Mouse (Mus musculus) kidney, postnatal 0 days (tissue): Measurements from ENCODE around the gene Ankrd55. TPM values are rescaled to one million over a fixed set of nuclear protein-coding genes. Genes with fewer than 3 reads are reported as not detected.

Experiments
- ATAC-seq: fragments of 200-750 bp; cut with Nextera tagmentation; replicated peaks from 2 replicates; pipeline ENCODE4 v1.8.0; 2017; ENCODE audit warnings: low read depth, moderate number of reproducible peaks, moderate TSS enrichment, moderate library complexity; ENCODE audit not compliant: low FRiP score
- DNase-seq: peaks from one replicate; pipeline ENCODE4 v3.0.0-alpha.2; 2016; ENCODE audit warnings: low spot score
- H3K27ac ChIP-seq: fragments of 300-500 bp; sonication (generic); 2 replicates; pipeline ENCODE4 v1.5.1; 2014; ENCODE audit warnings: mild to moderate bottlenecking
- H3K27me3 ChIP-seq: fragments of 300-500 bp; sonication (generic); 2 replicates; pipeline ENCODE4 v1.6.1; 2014; ENCODE audit warnings: low read length, mixed read lengths; ENCODE audit not compliant: insufficient read depth
- H3K36me3 ChIP-seq: fragments of 300-500 bp; sonication (generic); 2 replicates; pipeline ENCODE4 v1.6.1; 2014; ENCODE audit warnings: low read length, mixed read lengths; ENCODE audit not compliant: insufficient read depth
- H3K4me1 ChIP-seq: fragments of 300-500 bp; sonication (generic); replicated peaks from 2 replicates; pipeline ENCODE4 v1.6.1; 2014; ENCODE audit warnings: antibody characterized with exemption, low read length, mixed read lengths; ENCODE audit not compliant: insufficient read depth
- H3K4me2 ChIP-seq: fragments of 300-500 bp; sonication (generic); 2 replicates; pipeline ENCODE4 v1.6.1; 2014; ENCODE audit warnings: mild to moderate bottlenecking, low read length, moderate library complexity, mixed read lengths
- H3K4me3 ChIP-seq: fragments of 300-500 bp; sonication (generic); replicated peaks from 2 replicates; pipeline ENCODE4 v1.5.1; 2014; ENCODE audit warnings: low read depth, low read length
- H3K9ac ChIP-seq: fragments of 300-500 bp; sonication (generic); 2 replicates; pipeline ENCODE4 v1.6.1; 2014; ENCODE audit warnings: low read depth, low read length
- H3K9me3 ChIP-seq: fragments of 300-500 bp; sonication (generic); replicated peaks from 2 replicates; pipeline ENCODE4 v1.6.1; 2016; ENCODE audit warnings: low read length, inconsistent platforms, mixed read lengths
- CTCF ChIP-seq: IDR thresholded peaks from 2 replicates; pipeline ENCODE4 v1.5.1; 2016; ENCODE audit warnings: antibody characterized with exemption, low read depth, mild to moderate bottlenecking, moderate library complexity
- WGBS: fragments of 180-500 bp; shearing (Covaris S2); extraction: QIAGEN DNeasy Blood & Tissue Kit; methylation state at CpG from one replicate; pipeline ENCODE4 v1.1.7; 2014; 5-methylcytosine and 5-hydroxymethylcytosine counted together
- polyA plus RNA-seq: library from polyadenylated mRNA; unstranded; fragments of >200 nt; fragmentation: Nextera tagmentation; extraction: Ambion mirVana; gene quantifications from 2 replicates; pipeline ENCODE4 v1.2.1, GENCODE M21; 2015

The Ankrd55 gene
- polyA plus RNA-seq, 1 experiment from 2014 or later = 0.30 TPM

DNA sequence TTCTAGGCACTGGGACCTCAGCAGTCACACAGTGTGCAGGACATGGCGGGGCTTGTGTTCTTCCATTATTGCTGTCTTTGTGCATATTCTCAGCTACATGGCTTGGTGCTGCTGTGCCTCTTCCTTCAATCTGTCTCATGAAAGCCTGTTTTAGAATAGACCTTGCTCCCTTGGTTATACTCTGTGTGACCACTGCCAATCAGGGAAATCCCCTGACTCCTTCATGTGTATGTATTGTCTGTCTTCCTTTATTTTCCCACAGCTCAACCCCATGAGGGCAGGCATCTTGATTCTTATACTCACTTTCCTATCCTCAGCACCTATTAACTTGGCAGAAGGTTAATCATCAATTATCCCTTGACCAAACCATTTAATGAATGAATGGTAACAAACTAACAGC is 60.0 kb downstream of the Ankrd55 start:
- WGBS = 95% methylated on average over 1 of the region's 1 CpGs
- Histone ChIP-seq H3K27me3 (no peaks in the 10 kb centered on the region), H3K36me3 (no peaks in the 10 kb centered on the region), H3K4me3 (no peak overlapping the region), H3K4me1 (peaks cover 14% of the 10 kb centered on the region), H3K4me2 (no peak overlapping the region), H3K27ac (no peak overlapping the region), H3K9me3 (no peaks in the 10 kb centered on the region), H3K9ac (no peak overlapping the region)
- DNase-seq = no peak
- TF ChIP-seq CTCF = no peak
- peak; percentile 47; the same call in 1 of the 2 replicates for ATAC-seq

DNA sequence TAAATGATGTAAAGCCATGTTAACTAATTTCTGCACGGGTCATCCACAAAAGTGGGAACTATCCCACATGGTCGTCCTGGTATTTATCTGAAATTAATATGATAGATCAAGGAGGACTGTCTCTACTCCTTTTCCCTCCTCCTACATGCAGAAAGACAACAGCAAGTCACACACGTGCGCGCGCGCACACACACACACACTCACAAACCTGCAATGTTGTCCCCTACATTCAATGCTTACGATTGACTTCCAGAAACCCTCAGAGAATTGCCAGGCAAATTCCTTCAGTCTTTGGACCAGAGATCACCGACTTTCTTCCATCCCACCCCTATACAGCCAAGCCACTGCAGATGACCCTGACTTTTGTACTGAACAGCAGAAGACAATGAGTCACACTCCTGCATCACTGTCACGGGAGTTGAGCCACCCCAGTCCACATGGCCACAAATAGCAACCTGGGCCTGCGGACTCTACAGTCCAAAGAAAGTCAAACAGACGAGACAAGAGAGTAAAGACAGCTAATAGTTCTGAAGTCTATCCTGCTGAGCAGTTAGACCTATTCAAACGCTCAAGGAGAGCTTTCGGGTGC is 60.7 kb downstream of the Ankrd55 start:
- peaks cover 14% of the 10 kb centered on the region for H3K4me1 ChIP-seq
- no peaks in the 10 kb centered on the region for H3K27me3 ChIP-seq
- no peak overlapping the region for H3K9ac ChIP-seq
- 92% methylated on average over 14 of the region's 14 CpGs for WGBS
- H3K9me3 ChIP-seq = no peaks in the 10 kb centered on the region
- ATAC-seq = 0 out of 2 replicates have a peak, but pooled peaks have one; percentile 33
- no peak overlapping the region for H3K27ac ChIP-seq
- no peak overlapping the region for H3K4me3 ChIP-seq
- no peak for DNase-seq
- no peaks in the 10 kb centered on the region for H3K36me3 ChIP-seq
- no peak overlapping the region for H3K4me2 ChIP-seq
- TF ChIP-seq CTCF = no peak

DNA sequence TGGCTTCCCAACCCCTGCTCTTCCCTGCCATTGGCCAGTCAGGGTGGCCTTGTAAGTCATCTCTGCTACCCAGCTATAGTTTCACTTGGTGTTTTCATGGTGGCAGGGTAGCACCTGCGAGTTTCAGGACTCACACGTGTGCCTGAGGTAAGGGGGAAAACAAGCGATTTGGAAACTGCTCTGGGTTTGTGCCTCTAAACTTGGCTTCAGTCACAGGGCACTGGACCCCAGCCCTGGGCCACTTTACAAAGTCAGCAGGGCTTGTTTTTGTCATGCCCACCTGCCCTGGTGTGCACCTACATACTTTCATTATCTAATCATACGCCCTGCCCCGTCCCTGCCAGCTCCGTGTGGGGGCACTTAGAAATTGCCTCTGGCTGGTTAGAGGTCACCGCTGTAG is 61.2 kb downstream of the Ankrd55 start:
- no peak for TF ChIP-seq CTCF
- no peak for DNase-seq
- Histone ChIP-seq H3K4me3 (no peak overlapping the region), H3K4me1 (peaks cover 19% of the 10 kb centered on the region), H3K9ac (no peak overlapping the region), H3K27me3 (no peaks in the 10 kb centered on the region), H3K9me3 (no peaks in the 10 kb centered on the region), H3K36me3 (no peaks in the 10 kb centered on the region), H3K27ac (no peak overlapping the region), H3K4me2 (no peak overlapping the region)
- WGBS = 92% methylated on average over 7 of the region's 7 CpGs
- no peak for ATAC-seq

DNA sequence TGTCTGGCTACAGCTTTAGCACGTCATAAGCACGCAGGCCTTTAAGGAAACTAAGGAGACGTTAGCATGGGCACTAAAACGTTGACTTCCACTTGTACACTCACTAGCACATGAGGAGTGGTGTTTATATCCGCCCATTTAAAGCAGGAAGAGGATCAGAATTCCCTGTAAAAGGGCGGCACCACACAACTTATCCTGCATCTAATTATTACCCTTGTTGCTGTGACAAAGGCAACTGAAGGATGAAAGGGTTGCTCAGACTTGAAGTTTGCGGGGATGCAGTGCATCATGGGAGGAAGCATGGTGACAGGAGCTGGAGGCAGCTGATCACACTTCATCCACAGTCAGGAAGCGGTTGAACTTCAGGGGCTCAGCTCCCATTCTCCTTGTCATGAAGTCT is 63.7 kb downstream of the Ankrd55 start:
- H3K4me1 ChIP-seq = peaks cover 7% of the 10 kb centered on the region
- 64% methylated on average over 8 of the region's 8 CpGs for WGBS
- no peak for DNase-seq
- ATAC-seq = no peak
- no peak overlapping the region for H3K27ac ChIP-seq
- H3K9ac ChIP-seq = no peak overlapping the region
- no peak overlapping the region for H3K4me3 ChIP-seq
- no peak for TF ChIP-seq CTCF
- H3K36me3 ChIP-seq = no peaks in the 10 kb centered on the region
- no peak overlapping the region for H3K4me2 ChIP-seq
- H3K9me3 ChIP-seq = no peaks in the 10 kb centered on the region
- no peaks in the 10 kb centered on the region for H3K27me3 ChIP-seq

DNA sequence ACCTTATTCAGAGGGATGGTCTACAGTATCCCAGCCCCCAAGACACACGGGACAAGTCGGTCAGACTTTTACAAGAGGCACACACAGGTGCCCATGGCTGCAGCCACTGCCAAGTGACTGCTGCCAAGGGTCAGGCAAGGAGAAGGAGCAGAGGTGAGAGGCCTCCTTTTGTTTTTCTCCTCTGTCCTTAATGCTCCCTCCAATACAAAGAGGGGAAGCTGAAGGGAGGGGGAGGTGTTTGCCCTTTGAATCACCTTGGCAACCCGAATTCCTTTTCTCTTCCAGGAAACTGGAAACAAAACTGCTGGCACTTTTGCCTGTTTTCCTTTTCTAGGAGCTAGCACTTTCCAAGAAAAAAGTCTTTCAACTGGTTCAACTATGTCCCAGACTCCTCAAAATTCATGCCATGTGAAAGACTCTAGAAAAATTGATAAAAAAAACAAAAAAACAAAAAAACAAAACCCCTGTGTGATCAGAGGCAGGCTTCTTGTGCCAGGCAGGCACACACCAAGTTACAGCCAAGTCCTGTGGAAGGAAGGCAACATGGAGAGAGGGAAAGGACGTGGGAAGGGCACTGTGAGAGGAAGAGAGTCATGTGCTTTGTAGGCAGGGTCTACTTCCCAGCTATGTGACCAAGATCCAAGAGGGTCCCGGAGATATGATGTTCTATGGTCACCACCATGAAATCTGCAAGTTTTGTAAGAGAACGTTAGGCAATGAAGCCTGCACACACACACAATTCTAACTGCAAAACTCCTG is 66.0 kb downstream of the Ankrd55 start:
- Histone ChIP-seq H3K4me2 (no peak overlapping the region), H3K9me3 (no peaks in the 10 kb centered on the region), H3K27me3 (no peaks in the 10 kb centered on the region), H3K9ac (no peak overlapping the region), H3K27ac (no peak overlapping the region), H3K36me3 (no peaks in the 10 kb centered on the region), H3K4me3 (no peak overlapping the region), H3K4me1 (peaks cover 6% of the 10 kb centered on the region; the same call in 1 of the 2 replicates)
- no peak for TF ChIP-seq CTCF
- WGBS = 37% methylated on average over 6 of the region's 6 CpGs
- no peak for ATAC-seq
- DNase-seq = peak; percentile 47

DNA sequence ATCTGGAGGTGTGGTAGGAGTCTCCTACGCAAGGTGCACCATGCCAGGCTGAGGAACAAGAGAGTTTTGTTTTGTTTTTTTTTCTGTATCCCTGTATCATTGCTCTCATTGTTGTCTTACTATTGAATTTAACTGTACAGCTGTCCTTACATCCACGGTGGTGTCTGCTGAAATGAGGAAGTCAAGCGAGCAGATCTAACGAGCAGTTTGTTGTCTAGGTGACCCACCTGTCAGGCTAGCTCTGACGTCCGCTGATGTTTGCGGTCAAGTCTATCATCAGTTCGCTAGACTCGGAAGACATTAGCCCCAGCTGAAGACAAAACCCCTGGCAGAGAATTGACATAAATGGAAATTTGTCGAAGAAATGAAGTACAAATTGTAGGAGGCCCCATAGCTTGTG is 66.7 kb downstream of the Ankrd55 start:
- Histone ChIP-seq H3K4me3 (no peak overlapping the region), H3K9me3 (no peaks in the 10 kb centered on the region), H3K4me2 (no peak overlapping the region), H3K4me1 (peaks cover 6% of the 10 kb centered on the region; the same call in 1 of the 2 replicates), H3K27me3 (no peaks in the 10 kb centered on the region), H3K27ac (no peak overlapping the region), H3K36me3 (no peaks in the 10 kb centered on the region), H3K9ac (no peak overlapping the region)
- ATAC-seq (no peak), DNase-seq (no peak)
- 82% methylated on average over 10 of the region's 10 CpGs for WGBS
- TF ChIP-seq CTCF = no peak
